ENCODE assay signal across 11 mouse cellular contexts in the genomic region with DNA sequence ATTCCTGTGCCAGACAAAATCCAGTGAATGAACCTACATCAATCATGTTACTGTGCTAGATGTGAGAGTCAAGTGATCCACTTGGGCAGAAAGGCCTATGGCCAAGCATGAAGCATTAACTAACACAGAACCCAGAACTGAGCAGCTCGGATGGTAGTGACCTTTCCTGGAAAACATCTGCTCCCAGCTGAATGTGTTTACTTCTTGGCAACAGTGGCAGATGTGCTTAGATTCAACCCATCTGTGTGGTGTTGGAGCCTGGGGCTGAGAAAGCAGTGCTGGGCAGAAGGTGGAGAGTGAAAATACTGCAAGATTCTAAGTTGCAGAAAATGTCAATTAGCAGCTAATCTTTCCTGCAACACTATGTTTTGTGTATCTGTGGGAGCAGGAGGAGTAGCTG.
DNase-seq lines count a peak whose midpoint lies in the region; ATAC-seq lines count a peak whose summit lies in the region.
"Had no signal": no experiment of that assay in that cellular context is flagged by ENCODE, and none has a peak within 500 bp of the region (broad histone marks: within the 10 kb centered on the region; RNA-seq: fewer than 3 reads in every experiment).

No protein-coding gene starts in this region.

- ATAC-seq in neural tube, embryonic 14.5 days (ENCODE audit: low read depth): peak; percentile 41; the same call in 1 of the 2 replicates
- peak; percentile 55; the same call in 1 of the 2 replicates for ATAC-seq in embryonic facial prominence, embryonic 14.5 days (ENCODE audit: low read depth)
- ATAC-seq in intestine, embryonic 16.5 days: peak; percentile 31; the same call in 1 of the 2 replicates
- ATAC-seq in kidney, embryonic 14.5 days (ENCODE audit: low FRiP score, low TSS enrichment): no peak

- H3K4me3 ChIP-seq in neural tube, embryonic 14.5 days (ENCODE audit: low read depth, low read length): no peak overlapping the region
- H3K4me3 ChIP-seq in embryonic facial prominence, embryonic 14.5 days (ENCODE audit: low read depth, low read length): no peak overlapping the region
- H3K4me3 ChIP-seq in intestine, embryonic 16.5 days (ENCODE audit: low read length): no peak overlapping the region
- H3K4me3 ChIP-seq in kidney, embryonic 14.5 days (ENCODE audit: low read length): no peak overlapping the region

- no peaks in the 10 kb centered on the region for H3K4me1 ChIP-seq in neural tube, embryonic 14.5 days (ENCODE audit: control insufficient read depth, insufficient read depth, low read length)
- H3K4me1 ChIP-seq in embryonic facial prominence, embryonic 14.5 days (ENCODE audit: control insufficient read depth, insufficient read depth, low read length): no peaks in the 10 kb centered on the region; the same call in 1 of the 2 replicates
- H3K4me1 ChIP-seq in intestine, embryonic 16.5 days (ENCODE audit: control insufficient read depth, insufficient read depth, low read length): no peaks in the 10 kb centered on the region
- no peaks in the 10 kb centered on the region for H3K4me1 ChIP-seq in kidney, embryonic 14.5 days (ENCODE audit: control insufficient read depth, insufficient read depth, low read length)

- 45% methylated on average over 1 of the region's 1 CpGs for WGBS in neural tube, embryonic 14.5 days
- 10% methylated on average over 1 of the region's 1 CpGs for WGBS in embryonic facial prominence, embryonic 14.5 days
- 37% methylated on average over 1 of the region's 1 CpGs for WGBS in intestine, embryonic 16.5 days
- 53% methylated on average over 1 of the region's 1 CpGs for WGBS in kidney, embryonic 14.5 days

- no peak overlapping the region for H3K4me2 ChIP-seq in neural tube, embryonic 14.5 days (ENCODE audit: low read depth, low read length)
- no peak overlapping the region for H3K4me2 ChIP-seq in embryonic facial prominence, embryonic 14.5 days (ENCODE audit: low read depth, low read length)
- no peak overlapping the region for H3K4me2 ChIP-seq in intestine, embryonic 16.5 days (ENCODE audit: low read depth, low read length)
- no peak overlapping the region for H3K4me2 ChIP-seq in kidney, embryonic 14.5 days (replicated peaks; ENCODE audit: low read depth, low read length)
- H3K4me2 ChIP-seq: liver, embryonic 11.5 days had no signal

- no peak for DNase-seq in neural tube, embryonic 10.5 days (ENCODE audit: extremely low spot score, low spot score)
- DNase-seq in embryonic facial prominence, embryonic 14.5 days (ENCODE audit: low spot score): peak; percentile 65
- peak; percentile 52 for DNase-seq in mesoderm, embryonic 11.5 days (ENCODE audit: low read depth, low spot score)
- no peak for DNase-seq in thymus, postnatal 25 days
- no peak for DNase-seq in thymus, postnatal 4 days
- DNase-seq: kidney, adult 9 months; right cerebral cortex, postnatal 14 days had no signal

- no peaks in the 10 kb centered on the region for H3K9me3 ChIP-seq in neural tube, embryonic 14.5 days (ENCODE audit: control insufficient read depth, low read length)
- H3K9me3 ChIP-seq in embryonic facial prominence, embryonic 14.5 days (ENCODE audit: control insufficient read depth, low read length): no peaks in the 10 kb centered on the region
- H3K9me3 ChIP-seq in intestine, embryonic 16.5 days (ENCODE audit: control insufficient read depth, low read length): no peaks in the 10 kb centered on the region
- no peaks in the 10 kb centered on the region for H3K9me3 ChIP-seq in kidney, embryonic 14.5 days (ENCODE audit: control insufficient read depth, low read length)

- H3K27ac ChIP-seq in neural tube, embryonic 14.5 days (ENCODE audit: low read depth, low read length): no peak overlapping the region
- H3K27ac ChIP-seq in embryonic facial prominence, embryonic 14.5 days (replicated peaks; ENCODE audit: low read depth, low read length): no peak overlapping the region
- H3K27ac ChIP-seq in intestine, embryonic 16.5 days (ENCODE audit: low read length): no peak overlapping the region
- no peak overlapping the region for H3K27ac ChIP-seq in kidney, embryonic 14.5 days (ENCODE audit: low read depth, low read length)

- H3K36me3 ChIP-seq in neural tube, embryonic 14.5 days (ENCODE audit: control insufficient read depth, insufficient read depth, low read length): no peaks in the 10 kb centered on the region
- no peaks in the 10 kb centered on the region for H3K36me3 ChIP-seq in embryonic facial prominence, embryonic 14.5 days (ENCODE audit: control insufficient read depth, insufficient read depth, low read length)
- no peaks in the 10 kb centered on the region for H3K36me3 ChIP-seq in intestine, embryonic 16.5 days (ENCODE audit: control insufficient read depth, insufficient read depth, low read length)
- no peaks in the 10 kb centered on the region for H3K36me3 ChIP-seq in kidney, embryonic 14.5 days (ENCODE audit: control insufficient read depth, insufficient read depth, low read length)

- no peak overlapping the region for H3K9ac ChIP-seq in neural tube, embryonic 14.5 days (replicated peaks; ENCODE audit: low read depth, low read length)
- H3K9ac ChIP-seq in embryonic facial prominence, embryonic 14.5 days (ENCODE audit: low read depth, low read length): no peak overlapping the region
- H3K9ac ChIP-seq in intestine, embryonic 16.5 days (ENCODE audit: low read depth, low read length): no peak overlapping the region
- no peak overlapping the region for H3K9ac ChIP-seq in kidney, embryonic 14.5 days (ENCODE audit: low read depth, low read length)

- H3K27me3 ChIP-seq in neural tube, embryonic 14.5 days (ENCODE audit: control insufficient read depth, insufficient read depth, low read length): no peaks in the 10 kb centered on the region
- H3K27me3 ChIP-seq in embryonic facial prominence, embryonic 14.5 days (replicated peaks; ENCODE audit: control insufficient read depth, insufficient read depth, low read length): no peaks in the 10 kb centered on the region
- H3K27me3 ChIP-seq in intestine, embryonic 16.5 days (replicated peaks; ENCODE audit: control insufficient read depth, insufficient read depth, low read length): no peaks in the 10 kb centered on the region
- H3K27me3 ChIP-seq in kidney, embryonic 14.5 days (ENCODE audit: control insufficient read depth, insufficient read depth, low read length): no peaks in the 10 kb centered on the region

Comparison
In these comparisons a context has a peak if more than half of its experiments do, and no peak if none do; other contexts are left out.
1. DNase-seq: peak in embryonic facial prominence, embryonic 14.5 days (single experiment) and mesoderm, embryonic 11.5 days (single experiment); none in neural tube, embryonic 10.5 days (single experiment), thymus, postnatal 25 days (single experiment) and thymus, postnatal 4 days (single experiment).